Mouse (Mus musculus): Measurements from ENCODE around the gene Rnf167.

The Rnf167 gene

GRCm38 (mm10) chr11:70678576-70678975 lies 31.5 kb downstream of the Rnf167 start:
- no peak for DNase-seq

- DNase-seq: peak; percentile 90
Measured at GRCm38 (mm10) chr11:70679361-70679760, 32.3 kb downstream of the Rnf167 start.

- DNase-seq: peak; percentile 97
Measured at GRCm38 (mm10) chr11:70679894-70680293, 32.9 kb downstream of the Rnf167 start.

- peak; percentile 92 for DNase-seq
Measured at GRCm38 (mm10) chr11:70681170-70681569, 34.1 kb downstream of the Rnf167 start.

GRCm38 (mm10) chr11:70681897-70682581 lies 35.0 kb downstream of the Rnf167 start:
- DNase-seq: no peak

- DNase-seq: peak; percentile 96
Measured at GRCm38 (mm10) chr11:70683640-70684039, 36.6 kb downstream of the Rnf167 start.

- DNase-seq: peak; percentile 98
Measured at GRCm38 (mm10) chr11:70686901-70687566, 40.0 kb downstream of the Rnf167 start.

- DNase-seq: peak; percentile 99
Measured at GRCm38 (mm10) chr11:70687601-70688199, 40.7 kb downstream of the Rnf167 start, which contains the start of gene Camta2. Gene Camta2, minus strand, starts transcription at chr11:70688105.

GRCm38 (mm10) chr11:70688372-70688771 lies 41.3 kb downstream of the Rnf167 start:
- DNase-seq: no peak

- no peak for DNase-seq
Measured at GRCm38 (mm10) chr11:70689578-70689977, 42.5 kb downstream of the Rnf167 start.

GRCm38 (mm10) chr11:70693504-70693903 lies 46.5 kb downstream of the Rnf167 start:
- no peak for DNase-seq

GRCm38 (mm10) chr11:70697376-70697775 lies 50.3 kb downstream of the Rnf167 start:
- DNase-seq: no peak

GRCm38 (mm10) chr11:70699051-70699450 lies 52.0 kb downstream of the Rnf167 start:
- no peak for DNase-seq

- peak; percentile 100 for DNase-seq
Measured at GRCm38 (mm10) chr11:70699722-70700556, 52.9 kb downstream of the Rnf167 start, which contains the start of the genes Inca1 and Kif1c. Gene Inca1, minus strand, starts transcription at chr11:70700155. Gene Kif1c, plus strand, starts transcription at chr11:70700548.

- peak; percentile 99 for DNase-seq
Measured at GRCm38 (mm10) chr11:70700613-70701012, 53.6 kb downstream of the Rnf167 start.
